Mouse (Mus musculus): Measurements from ENCODE around the gene Gpr158. TPM values are rescaled to one million over a fixed set of nuclear protein-coding genes. Genes with fewer than 3 reads are reported as not detected.
"Not testable (repeated sequence)": the region's sequence is repeated elsewhere in the genome, so short reads cannot be mapped to it uniquely, and the experiment has no call there.

Gene Gpr158
- polyA plus RNA-seq, 1 experiment = 48.2 TPM

GRCm38 (mm10) chr2:21397347-21397746 lies 30.0 kb downstream of the Gpr158 start:
- H3K4me1 ChIP-seq (ENCODE audit: control insufficient read depth, insufficient read depth, low read length) = peaks cover 11% of the 10 kb centered on the region
- no peak overlapping the region for H3K4me3 ChIP-seq (replicated peaks; ENCODE audit: insufficient read depth, low read depth, low read length)
- DNase-seq = peak; percentile 55 to 67
- TF ChIP-seq POLR2A (IDR thresholded peaks at IDR 0.05; ENCODE audit: borderline replicate concordance, insufficient read depth, low read length) (no peak), CTCF (IDR thresholded peaks at IDR 0.05; ENCODE audit: borderline replicate concordance, insufficient read depth, low read depth, low read length) (no peak)
- WGBS = 46% methylated on average over 12 of the region's 12 CpGs
- no peak overlapping the region for H3K27ac ChIP-seq (ENCODE audit: insufficient read depth, low read length)
- no peaks in the 10 kb centered on the region for H3K27me3 ChIP-seq (ENCODE audit: control insufficient read depth, insufficient read depth, low read length)

DNA sequence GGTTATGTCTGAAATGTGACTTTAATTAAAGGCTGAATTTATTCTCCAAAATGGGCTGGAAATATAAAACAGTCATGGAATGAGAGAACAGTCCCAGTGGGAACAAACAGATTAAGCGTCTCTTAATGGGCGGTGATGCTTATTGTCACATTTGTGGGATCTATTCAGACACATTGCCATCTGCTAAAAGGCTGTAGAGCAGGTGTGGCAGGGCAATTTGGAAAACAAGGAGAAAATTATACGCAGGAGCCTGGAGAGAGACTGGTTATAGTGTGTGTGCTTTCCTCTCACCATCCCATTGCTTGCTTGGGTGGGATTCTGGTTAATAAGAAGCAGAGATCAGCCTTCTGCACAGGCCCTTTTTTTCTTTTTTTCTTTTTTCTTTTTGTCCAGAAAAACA lies 32.3 kb downstream of the Gpr158 start:
- Histone ChIP-seq H3K27me3 (ENCODE audit: control insufficient read depth, insufficient read depth, low read length) (no peaks in the 10 kb centered on the region), H3K4me3 (replicated peaks; ENCODE audit: insufficient read depth, low read depth, low read length) (no peak overlapping the region), H3K27ac (ENCODE audit: insufficient read depth, low read length) (no peak overlapping the region), H3K4me1 (ENCODE audit: control insufficient read depth, insufficient read depth, low read length) (peaks cover 11% of the 10 kb centered on the region)
- TF ChIP-seq POLR2A (IDR thresholded peaks at IDR 0.05; ENCODE audit: borderline replicate concordance, insufficient read depth, low read length) (no peak), CTCF (IDR thresholded peaks at IDR 0.05; ENCODE audit: borderline replicate concordance, insufficient read depth, low read depth, low read length) (no peak)
- DNase-seq = peak in 1 of 2 experiments; percentile 61
- WGBS = 15% methylated on average over 3 of the region's 3 CpGs

DNA sequence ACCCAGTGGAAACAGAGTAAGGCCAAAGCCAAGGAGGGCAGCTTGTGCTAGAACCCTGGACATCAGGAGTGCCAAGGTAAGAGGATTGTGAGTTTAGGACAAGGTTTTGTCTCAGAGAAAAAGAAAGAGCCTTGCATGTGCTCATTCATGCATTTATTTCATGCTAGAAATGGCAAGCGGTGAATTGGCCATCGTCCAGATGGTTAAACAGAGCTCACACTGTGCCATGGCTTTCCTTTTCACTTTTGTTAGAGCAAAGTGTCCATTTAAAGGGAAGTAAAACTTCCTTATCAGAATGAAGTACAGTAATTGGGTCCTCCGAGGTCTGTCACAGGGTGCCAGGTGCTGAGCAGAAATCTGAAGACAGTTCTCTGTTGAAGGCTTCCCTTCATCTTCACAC lies 38.3 kb downstream of the Gpr158 start:
- peak; percentile 69 to 78 for DNase-seq
- peaks cover 12% of the 10 kb centered on the region for H3K4me1 ChIP-seq (ENCODE audit: control insufficient read depth, insufficient read depth, low read length)
- 9% methylated on average over 3 of the region's 3 CpGs for WGBS
- H3K27ac ChIP-seq (ENCODE audit: insufficient read depth, low read length) = no peak overlapping the region
- H3K4me3 ChIP-seq (replicated peaks; ENCODE audit: insufficient read depth, low read depth, low read length) = no peak overlapping the region
- no peaks in the 10 kb centered on the region for H3K27me3 ChIP-seq (ENCODE audit: control insufficient read depth, insufficient read depth, low read length)
- TF ChIP-seq POLR2A (IDR thresholded peaks at IDR 0.05; ENCODE audit: borderline replicate concordance, insufficient read depth, low read length) = no peak

DNA sequence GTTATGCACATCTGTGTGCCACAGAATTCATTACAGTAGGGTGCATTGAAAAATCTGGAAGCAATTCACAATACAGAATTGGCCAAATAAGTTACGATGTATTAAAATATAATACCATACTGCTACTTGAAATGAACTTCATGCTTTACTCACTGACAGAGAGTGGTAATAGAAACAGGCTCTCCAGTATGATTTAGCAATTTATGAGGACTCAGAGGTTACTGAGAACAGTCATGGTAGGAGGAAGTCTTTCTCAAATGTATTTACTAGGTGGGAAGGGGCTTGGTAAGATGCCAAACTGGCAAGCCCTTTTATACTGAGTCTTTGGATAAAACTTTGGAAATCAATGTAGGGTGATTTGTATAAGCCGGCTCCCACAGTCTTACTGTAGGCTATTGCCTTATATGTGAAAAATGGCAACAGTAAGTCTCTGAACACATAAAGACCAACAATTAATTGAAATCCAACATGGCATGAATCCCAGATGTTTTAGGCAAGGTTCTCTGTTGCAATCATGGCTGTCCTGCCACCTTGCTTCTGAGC lies 40.2 kb downstream of the Gpr158 start:
- Histone ChIP-seq H3K4me3 (replicated peaks; ENCODE audit: insufficient read depth, low read depth, low read length) (no peak overlapping the region), H3K4me1 (ENCODE audit: control insufficient read depth, insufficient read depth, low read length) (peaks cover 12% of the 10 kb centered on the region), H3K27ac (ENCODE audit: insufficient read depth, low read length) (no peak overlapping the region), H3K27me3 (ENCODE audit: control insufficient read depth, insufficient read depth, low read length) (no peaks in the 10 kb centered on the region)
- WGBS = 80% methylated on average over 2 of the region's 2 CpGs
- no peak for TF ChIP-seq CTCF (IDR thresholded peaks at IDR 0.05; ENCODE audit: borderline replicate concordance, insufficient read depth, low read depth, low read length)
- no peak for TF ChIP-seq POLR2A (IDR thresholded peaks at IDR 0.05; ENCODE audit: borderline replicate concordance, insufficient read depth, low read length)
- no peak for DNase-seq

DNA sequence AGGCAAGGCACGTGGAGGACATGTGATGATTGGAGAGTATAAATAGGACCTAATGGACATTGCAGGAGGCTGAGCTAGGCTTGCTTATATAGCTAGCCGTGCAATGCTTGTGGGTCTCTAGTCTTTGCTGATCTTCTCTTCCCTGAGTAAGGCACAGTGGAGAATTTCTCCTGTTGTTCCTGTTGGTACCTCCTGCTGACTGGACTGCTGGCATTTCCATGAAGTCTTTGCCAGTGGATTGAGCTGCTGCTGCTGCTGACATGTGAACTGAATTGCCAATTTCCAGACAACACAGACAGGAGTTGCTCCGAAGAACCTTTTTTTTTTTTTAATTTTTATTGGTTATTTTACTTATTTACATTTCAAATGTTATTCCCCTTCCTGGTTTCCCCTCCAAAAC lies 41.5 kb downstream of the Gpr158 start:
- WGBS = 19% methylated on average over 3 of the region's 3 CpGs
- Histone ChIP-seq H3K27me3 (ENCODE audit: control insufficient read depth, insufficient read depth, low read length) (no peaks in the 10 kb centered on the region), H3K4me1 (ENCODE audit: control insufficient read depth, insufficient read depth, low read length) (peaks cover 12% of the 10 kb centered on the region), H3K27ac (ENCODE audit: insufficient read depth, low read length) (peak overlapping the region; percentile 7; the same call in 1 of the 2 replicates), H3K4me3 (replicated peaks; ENCODE audit: insufficient read depth, low read depth, low read length) (no peak overlapping the region)
- peak in 1 of 2 experiments; percentile 56 for DNase-seq
- TF ChIP-seq CTCF (IDR thresholded peaks at IDR 0.05; ENCODE audit: borderline replicate concordance, insufficient read depth, low read depth, low read length) (no peak), POLR2A (IDR thresholded peaks at IDR 0.05; ENCODE audit: borderline replicate concordance, insufficient read depth, low read length) (no peak)

DNA sequence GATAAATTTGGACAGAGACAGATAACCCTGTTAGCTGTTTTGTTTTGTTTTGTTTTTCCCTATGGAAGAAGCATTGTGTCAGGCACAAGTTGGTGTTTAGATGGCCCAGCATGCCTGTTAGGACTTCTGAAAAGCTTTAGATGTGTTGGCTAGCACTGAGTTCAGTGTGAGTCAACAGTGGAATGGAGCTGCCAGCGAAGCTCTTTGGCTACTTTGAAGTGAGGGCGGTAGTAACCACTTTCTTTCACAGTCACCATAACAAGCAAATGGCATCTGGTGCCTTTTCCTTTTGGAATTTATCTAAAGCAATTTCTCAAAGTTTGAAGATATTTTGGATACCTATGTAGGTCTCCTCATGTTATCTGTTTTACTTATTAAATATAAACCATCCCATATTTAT lies 62.9 kb downstream of the Gpr158 start:
- no peak overlapping the region for H3K27ac ChIP-seq (ENCODE audit: insufficient read depth, low read length)
- no peaks in the 10 kb centered on the region for H3K27me3 ChIP-seq (ENCODE audit: control insufficient read depth, insufficient read depth, low read length)
- no peak for TF ChIP-seq POLR2A (IDR thresholded peaks at IDR 0.05; ENCODE audit: borderline replicate concordance, insufficient read depth, low read length)
- TF ChIP-seq CTCF (IDR thresholded peaks at IDR 0.05; ENCODE audit: borderline replicate concordance, insufficient read depth, low read depth, low read length) = no peak
- no peak overlapping the region for H3K4me3 ChIP-seq (replicated peaks; ENCODE audit: insufficient read depth, low read depth, low read length)
- peaks cover 7% of the 10 kb centered on the region for H3K4me1 ChIP-seq (ENCODE audit: control insufficient read depth, insufficient read depth, low read length)
- WGBS = 52% methylated on average over 2 of the region's 2 CpGs
- DNase-seq = peak in 1 of 2 experiments; percentile 36

GRCm38 (mm10) chr2:21431182-21431581 lies 63.8 kb downstream of the Gpr158 start:
- Histone ChIP-seq H3K27me3 (ENCODE audit: control insufficient read depth, insufficient read depth, low read length) (no peaks in the 10 kb centered on the region), H3K27ac (ENCODE audit: insufficient read depth, low read length) (no peak overlapping the region), H3K4me3 (replicated peaks; ENCODE audit: insufficient read depth, low read depth, low read length) (no peak overlapping the region), H3K4me1 (ENCODE audit: control insufficient read depth, insufficient read depth, low read length) (peaks cover 4% of the 10 kb centered on the region)
- TF ChIP-seq POLR2A (IDR thresholded peaks at IDR 0.05; ENCODE audit: borderline replicate concordance, insufficient read depth, low read length) = no peak
- TF ChIP-seq CTCF (IDR thresholded peaks at IDR 0.05; ENCODE audit: borderline replicate concordance, insufficient read depth, low read depth, low read length) = no peak
- DNase-seq = no peak
- WGBS = 35% methylated on average over 6 of the region's 6 CpGs

DNA sequence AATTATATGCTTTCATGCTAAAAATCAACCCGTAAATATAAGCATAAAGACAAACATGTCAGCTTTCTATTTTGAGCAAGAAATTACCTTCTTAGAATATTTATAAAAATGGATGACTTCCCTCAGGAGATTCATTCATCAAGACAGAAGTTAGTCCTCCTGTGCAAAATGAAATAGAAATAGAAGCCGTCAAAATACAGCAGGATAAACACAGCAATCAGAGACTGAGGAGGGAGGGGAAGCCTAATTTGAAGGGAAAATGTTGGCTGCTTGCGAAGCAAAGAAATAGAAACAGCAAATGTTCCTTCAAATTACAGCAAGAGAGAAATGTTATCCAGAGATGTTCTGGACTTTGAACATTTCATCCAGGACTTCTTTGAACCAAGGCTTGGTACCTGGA lies 72.3 kb downstream of the Gpr158 start:
- no peak for DNase-seq
- H3K4me1 ChIP-seq (ENCODE audit: control insufficient read depth, insufficient read depth, low read length) = no peaks in the 10 kb centered on the region
- no peak overlapping the region for H3K4me3 ChIP-seq (replicated peaks; ENCODE audit: insufficient read depth, low read depth, low read length)
- 69% methylated on average over 3 of the region's 3 CpGs for WGBS
- no peaks in the 10 kb centered on the region for H3K27me3 ChIP-seq (ENCODE audit: control insufficient read depth, insufficient read depth, low read length)
- TF ChIP-seq CTCF (IDR thresholded peaks at IDR 0.05; ENCODE audit: borderline replicate concordance, insufficient read depth, low read depth, low read length) (no peak), POLR2A (IDR thresholded peaks at IDR 0.05; ENCODE audit: borderline replicate concordance, insufficient read depth, low read length) (no peak)
- H3K27ac ChIP-seq (ENCODE audit: insufficient read depth, low read length) = no peak overlapping the region

GRCm38 (mm10) chr2:21460606-21461005 lies 93.3 kb downstream of the Gpr158 start:
- not testable (repeated sequence) for H3K27ac ChIP-seq (ENCODE audit: insufficient read depth, low read length); H3K4me1 ChIP-seq (ENCODE audit: control insufficient read depth, insufficient read depth, low read length); H3K4me3 ChIP-seq (replicated peaks; ENCODE audit: insufficient read depth, low read depth, low read length); H3K27me3 ChIP-seq (ENCODE audit: control insufficient read depth, insufficient read depth, low read length); DNase-seq
- 85% methylated on average over 4 of the region's 4 CpGs for WGBS

Measured in cerebellum, adult 2 months (tissue).